Mouse (Mus musculus) embryonic facial prominence, embryonic 13.5 days (tissue): Measurements from ENCODE around the gene Pigv. TPM values are rescaled to one million over a fixed set of nuclear protein-coding genes. Genes with fewer than 3 reads are reported as not detected.

Experiments used
- ATAC-seq: fragments of 200-750 bp; cut with Nextera tagmentation; 2 replicates; pipeline ENCODE4 v1.8.0; 2017; ENCODE audit warnings: low read depth; ENCODE audit not compliant: insufficient number of reproducible peaks, insufficient read depth, low FRiP score, low TSS enrichment
- H3K27ac ChIP-seq: fragments of 300-500 bp; sonication (generic); 2 replicates; pipeline ENCODE4 v1.5.1; 2015; ENCODE audit warnings: moderate library complexity, mild to moderate bottlenecking, inconsistent platforms
- H3K27me3 ChIP-seq: fragments of 300-500 bp; sonication (generic); 2 replicates; pipeline ENCODE4 v1.6.1; 2015; ENCODE audit warnings: mild to moderate bottlenecking, inconsistent platforms
- H3K36me3 ChIP-seq: fragments of 300-500 bp; sonication (generic); 2 replicates; pipeline ENCODE4 v1.6.1; 2015; ENCODE audit warnings: mild to moderate bottlenecking, inconsistent platforms
- H3K4me1 ChIP-seq: fragments of 300-500 bp; sonication (generic); 2 replicates; pipeline ENCODE4 v1.6.1; 2015; ENCODE audit warnings: inconsistent platforms
- H3K4me2 ChIP-seq: fragments of 300-500 bp; sonication (generic); 2 replicates; pipeline ENCODE4 v1.6.1; 2015; ENCODE audit warnings: moderate library complexity, mild to moderate bottlenecking, inconsistent platforms
- H3K4me3 ChIP-seq: fragments of 300-500 bp; sonication (generic); 2 replicates; pipeline ENCODE4 v1.5.1; 2015; ENCODE audit warnings: mild to moderate bottlenecking, inconsistent platforms
- H3K9ac ChIP-seq: fragments of 300-500 bp; sonication (generic); 2 replicates; pipeline ENCODE4 v1.6.1; 2015; ENCODE audit warnings: mild to moderate bottlenecking, inconsistent platforms
- H3K9me3 ChIP-seq: fragments of 300-500 bp; sonication (generic); 2 replicates; pipeline ENCODE4 v1.6.1; 2016; ENCODE audit warnings: inconsistent platforms
- WGBS: fragments of 180-500 bp; shearing (Covaris S2); methylation state at CpG from one replicate; pipeline ENCODE4 v1.1.7; 2015; ENCODE audit warnings: mixed read lengths; 5-methylcytosine and 5-hydroxymethylcytosine counted together
- polyA plus RNA-seq: library from polyadenylated mRNA; unstranded; fragments of >200 nt; fragmentation: Nextera tagmentation; extraction: Ambion mirVana; gene quantifications from 2 replicates; pipeline ENCODE4 v1.2.1, GENCODE M21; 2015

Gene Pigv
- 17.1 and 17.4 TPM in 2 replicates for polyA plus RNA-seq

- Histone ChIP-seq H3K36me3 (peaks cover 14% of the 10 kb centered on the region), H3K4me3 (peak within 1 kb of the TSS; percentile 76), H3K4me2 (peak within 1 kb of the TSS; percentile 76), H3K9ac (peak within 1 kb of the TSS; percentile 93), H3K4me1 (peaks cover 50% of the 10 kb centered on the region), H3K9me3 (no peaks in the 10 kb centered on the region), H3K27me3 (no peaks in the 10 kb centered on the region), H3K27ac (peak within 1 kb of the TSS; percentile 99)
- under 1% methylated on average over 76 of the region's 76 CpGs for WGBS
- peak; percentile 93 for ATAC-seq
Observed at GRCm38 (mm10) chr4:133671881-133672844, at the start of gene Pigv. Pigv (minus strand) TSS chr4:133672647.

GRCm38 (mm10) chr4:133719791-133720190 lies 47.3 kb upstream of the Pigv start:
- Histone ChIP-seq H3K27me3 (no peaks in the 10 kb centered on the region), H3K9me3 (no peaks in the 10 kb centered on the region), H3K9ac (no peak overlapping the region), H3K4me2 (no peak overlapping the region), H3K36me3 (peaks cover 86% of the 10 kb centered on the region), H3K4me1 (no peaks in the 10 kb centered on the region), H3K27ac (0 out of 2 replicates have a peak overlapping the region, but pooled peaks have one; percentile 48), H3K4me3 (no peak overlapping the region)
- WGBS: 82% methylated on average over 3 of the region's 3 CpGs
- ATAC-seq: no peak

- Histone ChIP-seq H3K27ac (no peak overlapping the region), H3K27me3 (no peaks in the 10 kb centered on the region), H3K9ac (no peak overlapping the region), H3K4me2 (no peak overlapping the region), H3K9me3 (no peaks in the 10 kb centered on the region), H3K4me3 (no peak overlapping the region), H3K4me1 (peaks cover 11% of the 10 kb centered on the region), H3K36me3 (peaks cover 63% of the 10 kb centered on the region)
- WGBS: 82% methylated on average over 5 of the region's 5 CpGs
- no peak for ATAC-seq
Observed at GRCm38 (mm10) chr4:133712755-133713154, 40.3 kb upstream of the Pigv start.

- Histone ChIP-seq H3K36me3 (peaks cover 56% of the 10 kb centered on the region), H3K27me3 (no peaks in the 10 kb centered on the region), H3K9ac (no peak overlapping the region), H3K9me3 (no peaks in the 10 kb centered on the region), H3K4me1 (peaks cover 23% of the 10 kb centered on the region), H3K4me3 (no peak overlapping the region), H3K27ac (no peak overlapping the region), H3K4me2 (no peak overlapping the region)
- 87% methylated on average over 6 of the region's 6 CpGs for WGBS
- ATAC-seq: no peak
Observed at GRCm38 (mm10) chr4:133711307-133712076, 39.0 kb upstream of the Pigv start.

GRCm38 (mm10) chr4:133709395-133709794 lies 36.9 kb upstream of the Pigv start:
- Histone ChIP-seq H3K36me3 (peaks cover 51% of the 10 kb centered on the region), H3K4me3 (no peak overlapping the region), H3K9me3 (no peaks in the 10 kb centered on the region), H3K27ac (no peak overlapping the region), H3K4me2 (no peak overlapping the region), H3K4me1 (peaks cover 38% of the 10 kb centered on the region), H3K27me3 (no peaks in the 10 kb centered on the region), H3K9ac (no peak overlapping the region)
- WGBS: 55% methylated on average over 2 of the region's 2 CpGs
- ATAC-seq: no peak

GRCm38 (mm10) chr4:133707464-133707863 lies 35.0 kb upstream of the Pigv start:
- no peaks in the 10 kb centered on the region for H3K9me3 ChIP-seq
- no peak overlapping the region for H3K9ac ChIP-seq
- H3K4me1 ChIP-seq: peaks cover 38% of the 10 kb centered on the region
- H3K27ac ChIP-seq: peak overlapping the region; percentile 57
- H3K4me3 ChIP-seq: no peak overlapping the region
- WGBS: 54% methylated on average over 1 of the region's 1 CpGs
- ATAC-seq: no peak
- H3K4me2 ChIP-seq: no peak overlapping the region
- peaks cover 49% of the 10 kb centered on the region for H3K36me3 ChIP-seq
- H3K27me3 ChIP-seq: no peaks in the 10 kb centered on the region

- H3K9ac ChIP-seq: no peak overlapping the region
- H3K9me3 ChIP-seq: no peaks in the 10 kb centered on the region
- 22% methylated on average over 8 of the region's 8 CpGs for WGBS
- H3K27me3 ChIP-seq: no peaks in the 10 kb centered on the region
- no peak for ATAC-seq
- no peak overlapping the region for H3K4me3 ChIP-seq
- H3K4me1 ChIP-seq: peaks cover 38% of the 10 kb centered on the region
- H3K4me2 ChIP-seq: no peak overlapping the region
- peak overlapping the region; percentile 57 for H3K27ac ChIP-seq
- H3K36me3 ChIP-seq: peaks cover 54% of the 10 kb centered on the region
Observed at GRCm38 (mm10) chr4:133706956-133707355, 34.5 kb upstream of the Pigv start.

GRCm38 (mm10) chr4:133705062-133705461 lies 32.6 kb upstream of the Pigv start:
- Histone ChIP-seq H3K4me3 (no peak overlapping the region), H3K36me3 (peaks cover 61% of the 10 kb centered on the region), H3K4me1 (peaks cover 44% of the 10 kb centered on the region), H3K9me3 (no peaks in the 10 kb centered on the region), H3K9ac (no peak overlapping the region), H3K27ac (no peak overlapping the region), H3K4me2 (no peak overlapping the region), H3K27me3 (no peaks in the 10 kb centered on the region)
- WGBS: 86% methylated on average over 4 of the region's 4 CpGs
- ATAC-seq: no peak

- 73% methylated on average over 11 of the region's 11 CpGs for WGBS
- Histone ChIP-seq H3K9me3 (no peaks in the 10 kb centered on the region), H3K27ac (no peak overlapping the region), H3K4me1 (peaks cover 15% of the 10 kb centered on the region), H3K4me3 (no peak overlapping the region), H3K27me3 (no peaks in the 10 kb centered on the region), H3K4me2 (no peak overlapping the region), H3K9ac (no peak overlapping the region), H3K36me3 (peaks cover 85% of the 10 kb centered on the region)
- peak; percentile 48; the same call in 1 of the 2 replicates for ATAC-seq
Observed at GRCm38 (mm10) chr4:133700905-133701368, 28.5 kb upstream of the Pigv start.

- peaks cover 94% of the 10 kb centered on the region for H3K36me3 ChIP-seq
- peaks cover 14% of the 10 kb centered on the region for H3K4me1 ChIP-seq
- ATAC-seq: no peak
- no peak overlapping the region for H3K4me2 ChIP-seq
- no peaks in the 10 kb centered on the region for H3K9me3 ChIP-seq
- H3K27ac ChIP-seq: no peak overlapping the region
- 82% methylated on average over 3 of the region's 3 CpGs for WGBS
- H3K27me3 ChIP-seq: no peaks in the 10 kb centered on the region
- no peak overlapping the region for H3K4me3 ChIP-seq
- H3K9ac ChIP-seq: no peak overlapping the region
Observed at GRCm38 (mm10) chr4:133695363-133695762, 22.9 kb upstream of the Pigv start.

- WGBS: 18% methylated on average over 5 of the region's 5 CpGs
- Histone ChIP-seq H3K9me3 (no peaks in the 10 kb centered on the region), H3K27me3 (no peaks in the 10 kb centered on the region), H3K4me3 (no peak overlapping the region), H3K4me2 (no peak overlapping the region), H3K36me3 (peaks cover 100% of the 10 kb centered on the region), H3K4me1 (peaks cover 22% of the 10 kb centered on the region), H3K9ac (no peak overlapping the region), H3K27ac (peak overlapping the region; percentile 49)
- no peak for ATAC-seq
Observed at GRCm38 (mm10) chr4:133690252-133690651, 17.8 kb upstream of the Pigv start.
